Mouse (Mus musculus): ENCODE measurements around the gene Plxnb2.

Gene Plxnb2

DNA sequence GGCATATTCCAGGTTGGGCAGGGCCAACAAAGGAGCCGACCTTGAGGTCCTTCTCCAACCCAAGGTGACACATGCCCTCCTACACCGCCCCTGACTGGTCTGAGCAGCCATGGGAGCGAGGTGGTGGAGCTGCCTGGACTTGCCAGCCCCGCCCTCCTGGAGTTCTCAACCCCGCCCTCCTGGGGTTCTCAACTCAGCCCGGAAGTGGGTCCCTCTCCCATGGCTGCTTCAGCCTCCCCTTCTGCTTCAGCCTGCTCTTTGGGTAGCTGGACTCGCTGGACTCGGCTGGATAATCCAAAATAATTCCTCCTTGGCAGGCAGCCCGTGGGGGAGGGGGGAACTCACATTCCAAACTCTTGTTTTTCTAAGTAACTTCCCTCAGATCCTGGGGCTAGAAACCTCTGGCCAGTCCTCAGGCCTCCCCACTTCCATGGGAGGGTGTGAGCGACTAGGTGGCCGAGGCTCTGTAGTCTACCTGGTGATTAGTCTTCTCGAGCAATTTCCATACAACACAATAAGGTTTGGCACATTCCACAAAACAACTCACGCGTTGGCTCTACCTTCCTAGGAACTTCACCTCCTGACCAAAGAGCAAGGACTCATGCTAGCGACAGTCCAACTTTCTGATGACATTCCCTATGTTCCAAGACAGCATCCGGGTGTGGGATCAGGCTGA lies 1.5 kb downstream of the Plxnb2 start:
- DNase-seq, result peak; percentile 84

GRCm38 (mm10) chr15:89178260-89178860 lies 2.2 kb downstream of the Plxnb2 start:
- peak; percentile 93 to 96 for DNase-seq

GRCm38 (mm10) chr15:89177576-89178259 lies 2.9 kb downstream of the Plxnb2 start:
- DNase-seq, result peak; percentile 34 to 45

DNA sequence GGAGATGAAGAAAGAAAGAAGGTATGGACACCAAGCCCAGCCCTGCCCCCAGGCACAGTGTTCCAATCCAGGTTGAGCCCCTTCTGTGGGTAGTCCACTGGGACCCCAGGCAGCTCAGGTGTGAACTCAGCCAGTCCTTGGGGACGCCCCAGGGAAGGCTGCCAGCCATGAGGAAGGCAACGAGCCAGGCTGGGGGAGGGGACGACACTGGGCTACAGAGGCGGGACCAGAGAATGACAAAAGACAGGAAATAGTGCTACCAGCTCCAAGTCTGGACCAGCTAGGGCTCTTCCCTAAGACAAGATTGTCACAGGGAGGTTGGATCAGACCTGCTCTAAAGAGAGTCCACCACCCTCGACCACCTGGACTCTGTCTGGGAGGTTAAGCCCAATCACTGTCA lies 3.5 kb downstream of the Plxnb2 start:
- peak; percentile 83 to 88 for DNase-seq

DNA sequence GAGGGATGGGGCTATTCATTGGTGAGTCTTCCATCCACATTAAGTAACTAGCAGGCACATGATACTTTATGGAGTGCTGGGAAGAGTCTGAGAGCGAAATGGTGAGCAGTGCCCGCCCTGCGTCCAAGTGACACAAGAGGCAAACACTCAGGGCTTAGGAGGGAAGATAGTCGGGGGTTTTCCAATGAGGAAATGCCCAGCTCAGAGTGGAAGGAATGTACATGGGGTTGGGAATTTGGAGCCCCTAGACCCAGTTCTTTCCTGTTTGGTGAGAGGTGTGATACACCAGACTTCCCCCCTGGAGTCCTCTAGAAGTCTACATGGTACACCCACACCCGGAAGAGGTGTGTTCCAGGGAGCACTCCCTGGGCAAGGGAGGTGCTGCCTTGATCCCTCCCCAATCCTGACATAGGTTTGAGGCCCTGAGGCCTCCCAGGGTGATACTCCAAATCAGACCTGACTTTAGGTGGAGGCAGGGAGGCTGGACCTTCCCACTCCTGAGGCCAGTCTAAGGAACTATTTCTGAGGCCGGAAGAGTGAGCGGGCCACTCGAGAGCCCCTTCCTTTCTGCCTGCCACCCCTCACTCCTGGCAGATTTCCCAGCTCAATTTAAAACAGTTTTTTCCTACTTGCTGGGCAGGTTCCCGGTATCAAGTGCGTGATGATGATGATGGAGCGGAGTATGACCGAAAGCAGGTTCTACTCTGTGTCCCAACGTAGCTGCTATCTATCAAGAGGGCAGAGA lies 5.0 kb downstream of the Plxnb2 start:
- DNase-seq, result peak in 1 of 2 experiments; percentile 17

GRCm38 (mm10) chr15:89174889-89175339 lies 5.7 kb downstream of the Plxnb2 start:
- peak; percentile 71 to 73 for DNase-seq

GRCm38 (mm10) chr15:89173906-89174214 lies 6.7 kb downstream of the Plxnb2 start:
- DNase-seq, result peak; percentile 75 to 77

DNA sequence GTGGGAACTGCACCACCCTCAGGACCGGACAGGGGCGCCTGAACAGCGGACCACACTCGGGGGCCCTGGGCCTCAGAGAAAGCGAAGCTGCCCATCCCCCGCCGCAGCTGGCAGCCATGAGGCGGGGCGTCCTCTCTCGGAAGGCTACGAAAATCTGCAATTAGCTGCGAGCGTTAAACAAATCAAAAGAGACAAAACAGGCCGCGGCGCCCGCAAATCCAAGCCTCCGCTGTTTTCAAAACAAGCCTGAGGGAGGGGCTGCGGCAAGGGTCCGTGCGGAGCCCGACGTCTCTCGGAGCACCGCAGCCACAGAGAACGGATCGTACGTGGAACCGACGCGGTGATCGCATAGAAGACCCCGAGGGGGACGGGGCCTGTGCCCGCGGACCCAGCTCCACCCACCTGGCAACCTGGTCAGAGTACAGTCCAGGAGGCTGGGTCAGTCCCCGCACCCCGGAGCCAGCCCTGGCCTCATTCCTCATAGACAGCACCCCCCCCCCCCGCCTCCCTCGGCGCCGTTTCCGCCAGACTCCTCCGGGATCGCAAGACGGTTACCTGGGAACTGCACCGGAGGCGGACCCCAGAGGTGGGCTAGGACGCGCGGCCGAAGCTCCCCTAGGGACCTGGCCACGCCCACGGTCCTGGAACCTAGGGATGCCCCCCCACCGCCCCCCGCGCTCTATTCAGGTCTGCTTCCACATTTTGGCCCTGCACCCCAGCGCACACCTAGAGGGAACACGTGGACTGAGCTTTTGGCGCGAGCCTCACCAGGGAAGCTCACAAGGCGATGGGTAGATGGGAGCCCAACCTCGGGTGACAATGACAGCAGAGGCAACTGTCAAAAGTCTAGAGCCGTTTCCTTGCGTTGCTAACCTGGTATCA lies 7.3 kb downstream of the Plxnb2 start:
- DNase-seq, result peak; percentile 74 to 78

DNA sequence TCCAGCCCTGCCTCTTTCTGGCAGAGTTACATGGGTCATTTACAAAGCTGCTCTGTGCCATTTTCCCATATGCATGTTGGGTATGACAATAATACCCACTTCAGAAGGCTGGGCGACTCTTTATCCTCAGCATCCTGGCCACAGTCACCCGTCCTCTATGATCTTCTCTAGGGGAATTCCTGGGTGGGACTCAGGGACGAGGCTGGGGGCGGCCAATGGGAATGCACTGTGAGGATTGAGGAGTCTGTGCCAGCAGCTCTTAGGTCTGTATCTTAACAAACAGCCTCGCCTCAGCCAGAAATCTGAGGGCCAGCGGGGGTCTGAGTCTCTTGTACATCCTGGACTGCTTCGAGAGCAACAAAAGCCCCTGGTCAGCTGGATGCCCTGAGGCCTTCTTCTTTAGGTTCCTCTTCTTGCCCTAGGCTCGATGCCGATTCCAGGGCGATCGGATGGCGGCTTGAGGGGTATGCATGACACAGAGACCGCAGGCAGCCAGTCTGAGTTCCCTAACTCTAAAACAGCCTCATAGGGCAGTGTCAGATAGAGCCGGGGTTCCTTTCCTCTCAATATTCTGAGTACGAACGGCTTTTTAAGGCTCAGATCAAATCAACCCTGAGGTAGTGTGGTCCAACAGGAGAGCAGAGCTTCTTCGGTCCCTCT lies 8.2 kb downstream of the Plxnb2 start:
- DNase-seq, result peak in 1 of 2 experiments; percentile 53

- peak in 1 of 2 experiments; percentile 20 for DNase-seq
These were observed 9.0 kb downstream of the Plxnb2 start for GRCm38 (mm10) chr15:89171526-89172051.

GRCm38 (mm10) chr15:89170102-89170501 lies 10.5 kb downstream of the Plxnb2 start:
- DNase-seq, result no peak

DNA sequence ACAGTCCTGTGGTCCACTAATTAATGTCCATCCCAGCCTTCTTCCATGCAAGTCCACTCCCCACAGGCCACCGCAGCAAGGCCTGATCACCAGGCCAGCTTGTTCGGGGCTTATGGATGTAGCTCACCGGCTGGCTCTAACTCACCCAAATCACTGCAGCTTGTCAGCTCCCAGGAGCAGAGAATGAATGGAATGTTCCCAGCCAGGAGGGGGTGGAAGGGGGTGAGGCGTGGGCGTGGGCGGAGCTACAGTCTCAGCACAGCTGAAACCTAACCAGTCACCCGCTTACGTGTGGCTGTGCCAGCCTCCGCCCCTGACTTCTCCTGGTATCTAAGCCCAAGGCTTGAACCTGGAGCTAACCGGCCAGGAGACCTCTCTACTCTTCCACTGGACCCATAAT lies 11.2 kb downstream of the Plxnb2 start:
- peak; percentile 83 to 85 for DNase-seq

DNA sequence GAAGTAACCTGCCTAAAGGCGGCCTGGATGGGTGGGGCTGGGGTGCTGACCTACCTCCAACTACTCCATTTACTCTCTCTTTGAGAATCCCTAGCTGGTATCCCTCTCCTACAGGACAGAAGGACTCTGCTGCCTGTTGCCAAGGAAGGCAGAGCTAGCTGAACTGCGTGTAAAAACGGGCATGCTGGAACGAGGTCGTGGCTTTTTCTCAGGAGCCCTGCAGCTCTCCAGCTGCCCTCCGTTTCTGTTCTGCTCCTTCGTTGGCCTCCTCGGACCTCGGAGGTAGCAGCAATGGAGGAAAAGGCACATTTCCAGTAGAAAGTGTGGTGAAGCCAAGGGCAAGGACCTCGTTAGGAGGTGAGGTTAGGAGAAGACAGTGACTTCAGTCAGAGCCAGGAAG lies 11.7 kb downstream of the Plxnb2 start:
- DNase-seq, result peak; percentile 60 to 65

DNA sequence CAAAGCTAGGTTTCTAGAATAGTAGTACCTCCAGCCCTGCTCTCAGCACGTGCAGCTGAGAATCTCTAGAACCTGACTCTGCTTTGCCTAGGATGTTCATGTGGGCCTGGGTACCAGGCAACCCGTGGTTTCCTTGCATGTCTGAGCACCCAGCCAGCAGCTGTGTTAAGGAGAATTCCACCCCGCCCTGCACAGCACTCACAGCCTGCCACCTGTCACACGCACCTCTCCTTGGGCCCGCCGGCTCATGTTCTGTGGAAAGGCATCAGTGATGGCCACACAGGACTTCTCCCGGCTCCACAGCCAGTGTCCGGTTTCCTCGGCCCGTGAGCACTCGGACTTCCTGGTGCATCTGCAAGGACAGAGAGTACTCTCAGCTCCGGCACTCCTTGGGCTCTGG lies 15.1 kb downstream of the Plxnb2 start:
- no peak for DNase-seq

GRCm38 (mm10) chr15:89161397-89161796 lies 19.2 kb downstream of the Plxnb2 start:
- no peak for DNase-seq

- no peak for DNase-seq
These were observed 22.1 kb downstream of the Plxnb2 start for GRCm38 (mm10) chr15:89158516-89158915.

GRCm38 (mm10) chr15:89157954-89158353 lies 22.6 kb downstream of the Plxnb2 start:
- DNase-seq, result peak; percentile 89 to 91

- peak; percentile 43 to 54 for DNase-seq
These were observed 28.3 kb downstream of the Plxnb2 start for GRCm38 (mm10) chr15:89152312-89152711.

- no peak for DNase-seq
These were observed 30.6 kb downstream of the Plxnb2 start for GRCm38 (mm10) chr15:89150041-89150390.

DNA sequence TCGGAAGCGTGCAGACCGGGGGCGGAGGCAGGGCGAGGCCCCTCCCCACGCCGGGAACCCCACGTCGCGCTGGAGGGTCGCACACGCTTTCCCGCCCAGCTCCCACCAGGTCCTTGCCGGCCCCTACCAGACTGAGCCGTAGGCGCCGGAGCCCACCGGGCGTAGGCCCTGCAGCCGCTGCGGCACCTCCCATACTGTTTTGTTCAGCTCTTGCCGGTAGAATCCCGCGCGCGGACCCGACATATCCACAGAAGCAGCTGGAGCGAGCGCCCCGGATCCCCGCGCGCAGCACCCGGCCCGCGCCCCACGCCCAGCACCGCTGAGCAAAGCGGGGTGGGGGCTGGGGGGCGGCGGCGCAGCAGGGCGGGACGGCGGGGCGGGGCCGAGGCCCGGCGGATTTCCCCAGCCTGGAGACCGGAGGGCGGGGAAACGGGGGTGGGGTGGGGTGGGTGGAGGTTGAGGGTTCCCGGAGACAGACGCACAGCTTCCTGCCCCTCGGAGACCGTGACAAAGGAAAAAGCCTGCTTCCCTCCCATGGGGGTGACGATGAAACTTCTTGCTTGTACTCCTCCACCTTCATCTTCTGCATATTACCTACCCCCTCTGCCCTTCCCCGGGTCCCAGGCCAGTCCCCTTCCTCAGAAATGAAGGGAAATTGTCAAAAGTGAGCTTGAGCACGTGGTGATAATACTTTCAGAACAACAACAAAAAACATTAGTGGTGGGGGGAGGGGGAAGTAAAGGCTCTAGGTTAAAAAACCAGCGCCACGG lies 31.1 kb downstream of the Plxnb2 start, which contains the start of gene Mapk11:
Gene Mapk11 (minus strand): TSS at position 358 of the 770 bp plus-strand sequence.
- peak; percentile 71 to 72 for DNase-seq

All from cerebellum, postnatal 10 days (tissue).